Mouse (Mus musculus) hindbrain, embryonic 14.5 days (tissue): ENCODE data around the gene Ecel1. TPM values are rescaled to one million over a fixed set of nuclear protein-coding genes. Genes with fewer than 3 reads are reported as not detected.

Experiments used
- ATAC-seq: fragments of 200-750 bp; cut with Nextera tagmentation; 2 replicates; pipeline ENCODE4 v1.8.0; 2017; ENCODE audit warnings: moderate number of reproducible peaks, mild to moderate bottlenecking, moderate TSS enrichment, moderate library complexity; ENCODE audit not compliant: low FRiP score
- DNase-seq: peaks from one replicate; pipeline ENCODE4 v3.0.0-alpha.2; 2015; ENCODE audit warnings: low spot score
- H3K27ac ChIP-seq: fragments of 300-500 bp; sonication (generic); 2 replicates; pipeline ENCODE4 v1.5.1; 2014; ENCODE audit warnings: mild to moderate bottlenecking, moderate library complexity
- H3K27me3 ChIP-seq: fragments of 300-500 bp; sonication (generic); 2 replicates; pipeline ENCODE4 v1.6.1; 2014; ENCODE audit warnings: mild to moderate bottlenecking, low read length, mixed read lengths; ENCODE audit not compliant: control insufficient read depth, insufficient read depth
- H3K36me3 ChIP-seq: fragments of 300-500 bp; sonication (generic); replicated peaks from 2 replicates; pipeline ENCODE4 v1.6.1; 2014; ENCODE audit not compliant: control insufficient read depth, insufficient read depth
- H3K4me1 ChIP-seq: fragments of 300-500 bp; sonication (generic); replicated peaks from 2 replicates; pipeline ENCODE4 v1.6.1; 2014; ENCODE audit warnings: antibody characterized with exemption, low read length, mixed read lengths; ENCODE audit not compliant: control insufficient read depth, insufficient read depth
- H3K4me2 ChIP-seq: fragments of 300-500 bp; sonication (generic); replicated peaks from 2 replicates; pipeline ENCODE4 v1.6.1; 2014; ENCODE audit warnings: mild to moderate bottlenecking, moderate library complexity
- H3K4me3 ChIP-seq: fragments of 300-500 bp; sonication (generic); replicated peaks from 2 replicates; pipeline ENCODE4 v1.5.1; 2014; ENCODE audit warnings: mild to moderate bottlenecking, low read length
- H3K9ac ChIP-seq: fragments of 300-500 bp; sonication (generic); 2 replicates; pipeline ENCODE4 v1.6.1; 2014
- H3K9me3 ChIP-seq: fragments of 300-500 bp; sonication (generic); 2 replicates; pipeline ENCODE4 v1.6.1; 2016; ENCODE audit warnings: low read length; ENCODE audit not compliant: control insufficient read depth
- WGBS: fragments of 180-500 bp; shearing (Covaris S2); extraction: QIAGEN DNeasy Blood & Tissue Kit; methylation state at CpG from one replicate; pipeline ENCODE4 v1.1.7; 2014; 5-methylcytosine and 5-hydroxymethylcytosine counted together
- polyA plus RNA-seq: library from polyadenylated mRNA; unstranded; fragments of >200 nt; fragmentation: Nextera tagmentation; extraction: Ambion mirVana; gene quantifications from 2 replicates; pipeline ENCODE4 v1.2.1, GENCODE M21; 2014

Ecel1 gene
- polyA plus RNA-seq = 41.7 and 44.0 TPM in 2 replicates

- ATAC-seq (no peak; the same call in 1 of the 2 replicates), DNase-seq (no peak)
- H3K4me2 ChIP-seq = peak within 1 kb of the TSS; percentile 73
- H3K9ac ChIP-seq = peak within 1 kb of the TSS; percentile 67
- no peak within 1 kb of the TSS; the same call in 1 of the 2 replicates for H3K27ac ChIP-seq
- H3K36me3 ChIP-seq = no peaks in the 10 kb centered on the region
- H3K9me3 ChIP-seq = no peaks in the 10 kb centered on the region
- H3K27me3 ChIP-seq = peaks cover 74% of the 10 kb centered on the region
- no peaks in the 10 kb centered on the region for H3K4me1 ChIP-seq
- H3K4me3 ChIP-seq = peak within 1 kb of the TSS; percentile 48
- 3% methylated on average over 11 of the region's 12 CpGs for WGBS
Measured at GRCm38 (mm10) chr1:87156199-87156587, at the start of gene Ecel1. Gene Ecel1 (minus strand): TSS chr1:87156521.

GRCm38 (mm10) chr1:87205502-87205901 lies 49.2 kb upstream of the Ecel1 start:
- ATAC-seq (no peak), DNase-seq (no peak)
- H3K27me3 ChIP-seq = peaks cover 4% of the 10 kb centered on the region; the same call in 1 of the 2 replicates
- no peaks in the 10 kb centered on the region for H3K9me3 ChIP-seq
- 51% methylated on average over 3 of the region's 3 CpGs for WGBS
- no peak overlapping the region for H3K27ac ChIP-seq
- H3K4me3 ChIP-seq = no peak overlapping the region
- no peak overlapping the region for H3K9ac ChIP-seq
- H3K4me1 ChIP-seq = no peaks in the 10 kb centered on the region
- H3K4me2 ChIP-seq = no peak overlapping the region
- H3K36me3 ChIP-seq = no peaks in the 10 kb centered on the region

GRCm38 (mm10) chr1:87205038-87205437 lies 48.7 kb upstream of the Ecel1 start:
- Histone ChIP-seq H3K9me3 (no peaks in the 10 kb centered on the region), H3K4me2 (no peak overlapping the region), H3K27me3 (peaks cover 4% of the 10 kb centered on the region; the same call in 1 of the 2 replicates), H3K27ac (no peak overlapping the region), H3K4me3 (no peak overlapping the region), H3K9ac (no peak overlapping the region), H3K36me3 (no peaks in the 10 kb centered on the region), H3K4me1 (no peaks in the 10 kb centered on the region)
- WGBS = 75% methylated on average over 6 of the region's 6 CpGs
- ATAC-seq (no peak), DNase-seq (no peak)

- H3K36me3 ChIP-seq = no peaks in the 10 kb centered on the region
- H3K9me3 ChIP-seq = no peaks in the 10 kb centered on the region
- 93% methylated on average over 7 of the region's 7 CpGs for WGBS
- H3K4me3 ChIP-seq = no peak within 1 kb of the TSS
- no peaks in the 10 kb centered on the region for H3K4me1 ChIP-seq
- DNase-seq = no peak
- no peak for ATAC-seq
- H3K27me3 ChIP-seq = peaks cover 4% of the 10 kb centered on the region; the same call in 1 of the 2 replicates
- H3K27ac ChIP-seq = no peak within 1 kb of the TSS
- no peak within 1 kb of the TSS for H3K9ac ChIP-seq
- H3K4me2 ChIP-seq = no peak within 1 kb of the TSS
Measured at GRCm38 (mm10) chr1:87204465-87204864, 48.1 kb upstream of the Ecel1 start, which contains the start of gene Chrng. Gene Chrng (plus strand): TSS chr1:87204657.

- ATAC-seq (no peak), DNase-seq (no peak)
- no peak overlapping the region for H3K4me3 ChIP-seq
- H3K4me1 ChIP-seq = no peaks in the 10 kb centered on the region
- peaks cover 4% of the 10 kb centered on the region; the same call in 1 of the 2 replicates for H3K27me3 ChIP-seq
- H3K9me3 ChIP-seq = no peaks in the 10 kb centered on the region
- no peaks in the 10 kb centered on the region for H3K36me3 ChIP-seq
- H3K4me2 ChIP-seq = no peak overlapping the region
- H3K27ac ChIP-seq = no peak overlapping the region
- H3K9ac ChIP-seq = no peak overlapping the region
- WGBS = 83% methylated on average over 5 of the region's 5 CpGs
Measured at GRCm38 (mm10) chr1:87203779-87204178, 47.5 kb upstream of the Ecel1 start.

GRCm38 (mm10) chr1:87201848-87202247 lies 45.5 kb upstream of the Ecel1 start:
- H3K27me3 ChIP-seq = no peaks in the 10 kb centered on the region; the same call in 1 of the 2 replicates
- WGBS = 57% methylated on average over 1 of the region's 1 CpGs
- H3K4me3 ChIP-seq = no peak overlapping the region

GRCm38 (mm10) chr1:87200811-87201210 lies 44.5 kb upstream of the Ecel1 start:
- Histone ChIP-seq H3K4me2 (no peak overlapping the region), H3K4me3 (no peak overlapping the region), H3K27ac (no peak overlapping the region), H3K27me3 (no peaks in the 10 kb centered on the region), H3K9me3 (no peaks in the 10 kb centered on the region), H3K9ac (no peak overlapping the region), H3K4me1 (no peaks in the 10 kb centered on the region), H3K36me3 (no peaks in the 10 kb centered on the region)
- DNase-seq (no peak), ATAC-seq (no peak)
- 66% methylated on average over 2 of the region's 2 CpGs for WGBS

More at GRCm38 (mm10) chr1:87201848-87202247, 45.5 kb upstream of the Ecel1 start:
- H3K36me3 ChIP-seq = no peaks in the 10 kb centered on the region
- no peak overlapping the region for H3K4me2 ChIP-seq
- no peak for ATAC-seq
- no peaks in the 10 kb centered on the region for H3K4me1 ChIP-seq
- no peak for DNase-seq
- H3K9ac ChIP-seq = no peak overlapping the region
- H3K27ac ChIP-seq = no peak overlapping the region
- no peaks in the 10 kb centered on the region for H3K9me3 ChIP-seq

GRCm38 (mm10) chr1:87198119-87199065 lies 42.1 kb upstream of the Ecel1 start:
- Histone ChIP-seq H3K4me3 (no peak overlapping the region), H3K4me1 (no peaks in the 10 kb centered on the region), H3K27ac (no peak overlapping the region), H3K36me3 (no peaks in the 10 kb centered on the region), H3K9me3 (no peaks in the 10 kb centered on the region), H3K4me2 (no peak overlapping the region), H3K27me3 (no peaks in the 10 kb centered on the region), H3K9ac (no peak overlapping the region)
- WGBS = 79% methylated on average over 12 of the region's 12 CpGs
- no peak for DNase-seq
- no peak for ATAC-seq

- DNase-seq (no peak), ATAC-seq (no peak)
- no peak overlapping the region for H3K4me3 ChIP-seq
- H3K36me3 ChIP-seq = no peaks in the 10 kb centered on the region
- no peaks in the 10 kb centered on the region for H3K9me3 ChIP-seq
- H3K4me1 ChIP-seq = no peaks in the 10 kb centered on the region
- no peak overlapping the region for H3K27ac ChIP-seq
- H3K9ac ChIP-seq = no peak overlapping the region
- WGBS = 85% methylated on average over 9 of the region's 9 CpGs
- H3K27me3 ChIP-seq = no peaks in the 10 kb centered on the region
- no peak overlapping the region for H3K4me2 ChIP-seq
Measured at GRCm38 (mm10) chr1:87197296-87197695, 41.0 kb upstream of the Ecel1 start.
